Mouse (Mus musculus) embryonic facial prominence, embryonic 14.5 days (tissue): ENCODE results near the gene H2-Ke6. TPM values are rescaled to one million over a fixed set of nuclear protein-coding genes. Genes with fewer than 3 reads are reported as not detected.

Experiments used
- ATAC-seq: fragments of 200-750 bp; cut with Nextera tagmentation; 2 replicates; pipeline ENCODE4 v1.8.0; 2017; ENCODE audit warnings: low read depth, moderate number of reproducible peaks, moderate TSS enrichment
- DNase-seq: peaks from one replicate; pipeline ENCODE4 v3.0.0-alpha.2; 2015; ENCODE audit warnings: low spot score
- H3K27ac ChIP-seq: fragments of 300-500 bp; sonication (generic); replicated peaks from 2 replicates; pipeline ENCODE4 v1.5.1; 2014; ENCODE audit warnings: low read depth, mild to moderate bottlenecking, low read length, moderate library complexity
- H3K27me3 ChIP-seq: fragments of 300-500 bp; sonication (generic); replicated peaks from 2 replicates; pipeline ENCODE4 v1.6.1; 2014; ENCODE audit warnings: low read length; ENCODE audit not compliant: control insufficient read depth, insufficient read depth
- H3K36me3 ChIP-seq: fragments of 300-500 bp; sonication (generic); 2 replicates; pipeline ENCODE4 v1.6.1; 2014; ENCODE audit warnings: low read length, mixed read lengths; ENCODE audit not compliant: control insufficient read depth, insufficient read depth
- H3K4me1 ChIP-seq: fragments of 300-500 bp; sonication (generic); 2 replicates; pipeline ENCODE4 v1.6.1; 2014; ENCODE audit warnings: antibody characterized with exemption, low read length; ENCODE audit not compliant: control insufficient read depth, insufficient read depth
- H3K4me2 ChIP-seq: fragments of 300-500 bp; sonication (generic); 2 replicates; pipeline ENCODE4 v1.6.1; 2014; ENCODE audit warnings: low read depth, mild to moderate bottlenecking, low read length, moderate library complexity, mixed read lengths
- H3K4me3 ChIP-seq: fragments of 300-500 bp; sonication (generic); 2 replicates; pipeline ENCODE4 v1.5.1; 2014; ENCODE audit warnings: low read depth, mild to moderate bottlenecking, low read length
- H3K9ac ChIP-seq: fragments of 300-500 bp; sonication (generic); 2 replicates; pipeline ENCODE4 v1.6.1; 2014; ENCODE audit warnings: low read depth, mild to moderate bottlenecking, low read length, moderate library complexity, mixed read lengths
- H3K9me3 ChIP-seq: fragments of 300-500 bp; sonication (generic); 2 replicates; pipeline ENCODE4 v1.6.1; 2016; ENCODE audit warnings: low read length; ENCODE audit not compliant: control insufficient read depth
- WGBS: fragments of 180-500 bp; shearing (Covaris S2); extraction: QIAGEN DNeasy Blood & Tissue Kit; methylation state at CpG from one replicate; pipeline ENCODE4 v1.1.7; 2014; 5-methylcytosine and 5-hydroxymethylcytosine counted together
- polyA plus RNA-seq: library from polyadenylated mRNA; unstranded; fragments of >200 nt; fragmentation: Nextera tagmentation; extraction: Ambion mirVana; gene quantifications from 2 replicates; pipeline ENCODE4 v1.2.1, GENCODE M21; 2014

Gene H2-Ke6
- polyA plus RNA-seq, 1 experiment from 2014 or later: 46.1 TPM

GRCm38 (mm10) chr17:34032806-34033205 lies 4.9 kb upstream of the H2-Ke6 start:
- H3K36me3 ChIP-seq: peaks cover 65% of the 10 kb centered on the region
- WGBS: 56% methylated on average over 9 of the region's 9 CpGs
- peak overlapping the region; percentile 98 for H3K4me2 ChIP-seq
- H3K4me1 ChIP-seq: peaks cover 25% of the 10 kb centered on the region
- peak overlapping the region; percentile 88 for H3K4me3 ChIP-seq
- no peaks in the 10 kb centered on the region for H3K9me3 ChIP-seq
- peak overlapping the region; percentile 95 for H3K9ac ChIP-seq
- no peaks in the 10 kb centered on the region for H3K27me3 ChIP-seq
- no peak for DNase-seq
- no peak for ATAC-seq
- no peak overlapping the region for H3K27ac ChIP-seq

DNA sequence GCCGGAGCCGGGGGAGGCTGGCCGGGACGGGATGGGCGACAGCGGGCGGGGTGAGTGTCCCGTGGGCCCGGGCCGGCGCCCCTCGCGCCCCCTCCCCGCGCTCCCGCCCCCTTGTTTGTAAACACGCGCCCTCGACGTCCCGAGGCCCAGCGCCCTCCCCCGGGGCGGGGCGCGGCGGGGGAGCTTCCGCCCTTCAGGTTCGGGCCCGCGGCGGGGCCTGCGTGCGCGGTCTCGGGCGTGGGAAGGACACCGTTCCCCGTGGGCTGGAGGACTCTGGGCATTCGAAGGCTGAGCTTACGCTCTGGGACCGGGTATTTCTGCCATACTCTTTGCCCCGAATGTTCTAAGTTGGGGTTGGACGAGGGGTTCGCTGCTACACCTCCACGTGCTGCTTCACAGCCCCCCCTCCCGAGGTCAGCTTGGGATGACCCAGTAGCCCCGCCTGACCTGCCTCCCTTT lies 4.3 kb upstream of the H2-Ke6 start:
- H3K27me3 ChIP-seq: no peaks in the 10 kb centered on the region
- peaks cover 59% of the 10 kb centered on the region for H3K36me3 ChIP-seq
- WGBS: 0% methylated on average over 10 of the region's 48 CpGs
- H3K4me1 ChIP-seq: peaks cover 25% of the 10 kb centered on the region
- H3K4me2 ChIP-seq: peak overlapping the region; percentile 98
- peak overlapping the region; percentile 95 for H3K27ac ChIP-seq
- peak overlapping the region; percentile 88 for H3K4me3 ChIP-seq
- H3K9ac ChIP-seq: peak overlapping the region; percentile 95
- ATAC-seq (0 out of 2 replicates have a peak, but pooled peaks have one; percentile 1), DNase-seq (peak; percentile 81)
- no peaks in the 10 kb centered on the region for H3K9me3 ChIP-seq

- WGBS: 0% methylated on average over 14 of the region's 88 CpGs
- DNase-seq: peak; percentile 98
- peaks cover 53% of the 10 kb centered on the region for H3K36me3 ChIP-seq
- H3K4me2 ChIP-seq: peak within 1 kb of the TSS; percentile 98
- peak within 1 kb of the TSS; percentile 88 for H3K4me3 ChIP-seq
- H3K4me1 ChIP-seq: peaks cover 31% of the 10 kb centered on the region
- peak within 1 kb of the TSS; percentile 95 for H3K27ac ChIP-seq
- no peaks in the 10 kb centered on the region for H3K9me3 ChIP-seq
- peak within 1 kb of the TSS; percentile 95 for H3K9ac ChIP-seq
- ATAC-seq: peak; percentile 80
- H3K27me3 ChIP-seq: no peaks in the 10 kb centered on the region
These were observed 3.8 kb upstream of the H2-Ke6 start, which contains the start of the genes Slc39a7 and Rxrb for GRCm38 (mm10) chr17:34031465-34032173. Slc39a7 (minus strand) TSS chr17:34031682. Rxrb (plus strand) TSS chr17:34031812.

DNA sequence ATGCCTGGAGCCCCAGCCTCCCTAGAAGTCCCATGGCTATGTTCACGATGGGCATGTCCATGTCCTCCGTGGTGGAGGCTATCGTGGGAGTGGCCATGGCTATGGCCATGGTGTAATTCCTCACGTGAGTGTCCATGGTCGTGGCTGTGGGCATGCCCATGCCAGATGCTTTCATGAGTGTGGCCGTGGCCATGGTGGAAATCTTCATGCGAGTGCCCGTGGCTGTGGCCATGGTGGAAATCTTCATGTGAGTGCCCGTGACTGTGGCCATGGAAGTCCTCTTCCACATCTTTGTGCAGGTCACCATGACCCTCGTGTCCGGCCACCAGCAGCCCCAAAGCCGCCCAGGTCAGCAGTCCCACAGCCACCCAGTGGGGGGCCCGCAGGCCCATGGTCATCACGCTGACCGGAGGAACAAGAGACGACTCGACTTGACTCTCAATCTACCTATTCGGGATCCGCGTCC lies 3.0 kb upstream of the H2-Ke6 start:
- ATAC-seq (no peak), DNase-seq (no peak)
- H3K27me3 ChIP-seq: no peaks in the 10 kb centered on the region
- H3K9me3 ChIP-seq: no peaks in the 10 kb centered on the region
- 3% methylated on average over 15 of the region's 20 CpGs for WGBS
- H3K36me3 ChIP-seq: peaks cover 46% of the 10 kb centered on the region
- H3K4me2 ChIP-seq: peak overlapping the region; percentile 98
- H3K9ac ChIP-seq: peak overlapping the region; percentile 95
- peak overlapping the region; percentile 95 for H3K27ac ChIP-seq
- peaks cover 38% of the 10 kb centered on the region for H3K4me1 ChIP-seq
- H3K4me3 ChIP-seq: peak overlapping the region; percentile 88

DNA sequence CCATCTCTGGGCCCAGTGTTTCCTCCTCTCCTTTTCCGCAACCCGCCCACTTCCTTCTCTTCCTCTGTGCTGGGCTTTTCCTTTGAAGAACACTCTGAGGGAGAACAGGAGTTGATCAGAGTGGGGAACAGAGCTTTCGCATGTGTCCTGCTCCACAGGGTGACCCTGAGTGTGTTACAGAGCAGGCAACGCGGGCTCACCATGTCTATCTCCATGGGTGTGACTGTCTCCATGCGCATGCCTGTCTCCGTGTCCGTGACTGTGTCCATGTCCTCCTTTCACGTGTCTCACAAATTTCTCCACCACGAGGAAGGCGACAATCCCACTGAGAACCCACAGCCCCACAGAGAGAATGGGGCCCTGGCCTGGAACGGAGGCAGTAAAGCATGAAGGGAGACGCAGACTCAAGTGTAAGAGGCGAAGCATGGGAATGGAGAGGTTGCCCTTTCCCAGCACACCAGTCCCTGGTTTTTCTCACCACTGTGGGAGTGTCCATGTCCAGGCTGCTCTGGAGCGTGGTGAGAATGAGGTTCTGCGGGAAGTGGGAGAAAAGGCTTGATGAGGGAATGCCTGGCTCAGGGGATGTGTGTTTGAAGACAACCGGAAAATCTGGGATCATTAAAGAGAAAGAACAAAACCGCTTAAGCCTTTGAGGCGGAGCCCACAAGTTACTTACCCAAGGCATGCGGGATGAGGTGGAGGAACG lies 2.2 kb upstream of the H2-Ke6 start:
- no peaks in the 10 kb centered on the region for H3K27me3 ChIP-seq
- H3K27ac ChIP-seq: no peak overlapping the region
- ATAC-seq (no peak), DNase-seq (no peak)
- H3K4me3 ChIP-seq: peak overlapping the region; percentile 88
- peak overlapping the region; percentile 95 for H3K9ac ChIP-seq
- H3K4me2 ChIP-seq: peak overlapping the region; percentile 98
- H3K4me1 ChIP-seq: peaks cover 45% of the 10 kb centered on the region
- 74% methylated on average over 21 of the region's 21 CpGs for WGBS
- H3K36me3 ChIP-seq: peaks cover 40% of the 10 kb centered on the region
- H3K9me3 ChIP-seq: no peaks in the 10 kb centered on the region

DNA sequence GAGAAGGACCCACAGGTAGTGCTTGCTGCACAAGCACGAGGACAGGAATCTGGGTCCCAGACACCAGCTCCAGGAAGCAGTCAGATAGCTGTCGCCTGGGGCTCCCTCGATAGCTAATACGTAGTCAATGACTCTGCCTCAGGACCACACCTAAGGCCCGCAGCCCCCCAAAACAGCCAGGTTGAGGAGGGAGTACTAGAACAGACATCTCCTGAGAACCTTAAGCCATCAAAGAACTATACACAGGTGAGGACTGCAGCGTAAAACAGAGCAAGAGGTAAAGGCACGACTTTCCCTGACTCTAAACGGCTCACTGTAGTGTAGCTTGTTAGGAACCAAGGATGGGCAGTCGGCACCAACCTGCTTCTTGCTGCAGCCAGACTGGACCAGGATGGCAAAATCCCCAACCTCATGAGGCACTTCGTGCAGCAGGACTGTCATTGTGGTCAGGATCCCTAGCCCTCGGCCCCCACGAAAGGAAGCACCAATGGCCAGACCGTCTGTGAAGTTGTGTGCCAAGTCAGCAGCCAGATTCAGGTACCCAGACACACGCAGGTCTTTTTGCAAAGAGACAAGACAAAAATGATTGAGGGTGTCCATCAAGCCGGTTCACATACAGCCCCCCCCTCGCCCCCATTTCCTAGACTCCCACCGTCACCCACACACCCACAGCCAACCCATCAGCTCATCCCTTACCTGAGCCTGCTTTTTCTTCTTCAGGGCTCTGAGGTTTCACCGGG lies 1.5 kb upstream of the H2-Ke6 start:
- Histone ChIP-seq H3K9ac (peak overlapping the region; percentile 95), H3K4me3 (peak overlapping the region; percentile 88), H3K27ac (no peak overlapping the region), H3K9me3 (no peaks in the 10 kb centered on the region), H3K27me3 (no peaks in the 10 kb centered on the region), H3K4me1 (peaks cover 45% of the 10 kb centered on the region), H3K4me2 (peak overlapping the region; percentile 98), H3K36me3 (peaks cover 33% of the 10 kb centered on the region)
- 90% methylated on average over 18 of the region's 18 CpGs for WGBS
- DNase-seq (no peak), ATAC-seq (no peak)

GRCm38 (mm10) chr17:34028501-34029149 lies 765 bp upstream of the H2-Ke6 start:
- Histone ChIP-seq H3K4me1 (peaks cover 50% of the 10 kb centered on the region), H3K27ac (peak overlapping the region; percentile 69; the same call in 1 of the 2 replicates), H3K36me3 (peaks cover 27% of the 10 kb centered on the region), H3K4me3 (peak overlapping the region; percentile 62; the same call in 1 of the 2 replicates), H3K9ac (no peak overlapping the region), H3K27me3 (no peaks in the 10 kb centered on the region), H3K9me3 (no peaks in the 10 kb centered on the region), H3K4me2 (peak overlapping the region; percentile 97)
- no peak for DNase-seq
- ATAC-seq: no peak
- 76% methylated on average over 17 of the region's 17 CpGs for WGBS
